Mouse (Mus musculus) gastrocnemius, postnatal 14 days (tissue): ENCODE results near the gene Ifitm10. TPM values are rescaled to one million over a fixed set of nuclear protein-coding genes. Genes with fewer than 3 reads are reported as not detected.
"Not testable (repeated sequence)": the region's sequence is repeated elsewhere in the genome, so short reads cannot be mapped to it uniquely, and the experiment has no call there.

ENCODE experiments used
- DNase-seq: peaks from one replicate; pipeline ENCODE4 v3.0.0; 2021; ENCODE audit warnings: mixed read lengths
- intact Hi-C: fragments of 180-260 bp; cut with DNase I; formaldehyde crosslinking; loops from one replicate; pipeline ENCODE4 v1.15.1; 2025; ENCODE audit warnings: low total_unique reads
- total RNA-seq, 2 experiments: library from RNA; stranded (reverse); gene quantifications; 2 replicates each; pipeline ENCODE4 v1.2.3; 2021

Ifitm10 gene
- total RNA-seq, 2 experiments from 2014 or later = 6.7 to 8.4 TPM

DNA sequence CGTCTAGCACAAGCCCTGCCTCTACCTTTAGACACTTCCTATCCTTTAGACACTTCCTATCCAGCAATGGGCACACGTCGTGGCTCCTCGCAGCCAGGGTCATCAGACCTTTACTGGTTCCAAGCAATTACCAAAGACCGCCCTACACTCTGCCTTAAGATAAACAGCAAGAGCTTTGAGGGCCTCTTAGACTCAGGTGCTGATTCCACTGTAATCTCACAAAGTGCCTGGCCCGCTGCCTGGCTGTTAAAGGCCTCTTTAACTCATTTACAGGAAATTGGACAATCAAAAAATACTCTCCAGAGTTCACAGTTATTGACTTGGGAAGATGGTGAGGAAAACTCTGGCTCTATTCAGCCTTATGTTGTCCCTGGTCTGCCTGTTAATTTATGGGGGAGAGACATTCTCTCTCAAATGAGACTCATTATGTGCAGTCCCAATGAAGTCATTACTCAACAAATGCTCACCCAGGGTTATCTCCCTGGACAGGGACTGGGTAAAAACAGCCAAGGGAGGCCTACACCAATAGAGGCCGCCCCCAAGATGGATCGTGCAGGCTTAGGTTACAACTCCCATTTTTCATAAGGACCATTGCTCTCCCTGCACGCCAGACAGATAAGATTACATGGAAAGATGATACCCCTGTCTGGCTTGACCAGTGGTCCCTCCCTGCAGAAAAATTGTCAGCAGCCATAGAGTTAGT, 87.5 kb downstream of the Ifitm10 start:
- intact Hi-C loops = not testable (repeated sequence)

DNA sequence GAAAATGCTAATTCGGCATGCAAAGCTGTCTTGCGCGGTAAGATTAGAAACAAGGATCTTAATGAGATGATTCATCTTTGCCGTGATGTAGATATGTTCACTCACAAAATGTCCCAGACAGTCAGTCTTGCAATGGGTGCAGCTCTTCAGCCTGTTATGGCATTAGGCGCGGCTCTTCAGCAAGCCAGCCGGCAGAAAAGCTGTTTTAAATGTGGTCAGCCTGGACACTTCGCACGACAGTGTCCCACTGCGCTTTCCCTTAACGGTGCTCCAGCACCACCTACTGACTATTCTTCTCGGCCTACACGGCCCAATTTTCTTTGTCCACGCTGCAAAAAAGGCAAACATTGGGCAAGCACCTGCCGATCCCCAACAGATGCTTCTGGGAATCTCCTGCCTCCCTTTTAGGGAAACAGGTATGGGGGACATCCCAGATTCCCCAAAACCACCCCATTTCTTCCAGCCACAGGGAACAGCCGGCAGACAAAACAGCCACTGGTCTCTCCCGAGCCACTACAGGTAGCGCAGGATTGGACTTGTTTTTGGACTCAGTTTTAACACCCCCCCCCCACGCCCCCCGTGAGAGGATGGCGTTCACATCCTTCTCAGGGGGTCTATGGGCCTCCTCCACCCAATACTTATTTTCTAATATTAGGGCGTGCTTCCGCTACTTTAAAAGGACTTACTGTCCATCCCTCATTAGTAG, 88.3 kb downstream of the Ifitm10 start:
- DNase-seq = peak; percentile 20
- intact Hi-C loops = no loop called here

More for the DNA sequence above, 87.5 kb downstream of the Ifitm10 start:
- DNase-seq = not testable (repeated sequence)

DNA sequence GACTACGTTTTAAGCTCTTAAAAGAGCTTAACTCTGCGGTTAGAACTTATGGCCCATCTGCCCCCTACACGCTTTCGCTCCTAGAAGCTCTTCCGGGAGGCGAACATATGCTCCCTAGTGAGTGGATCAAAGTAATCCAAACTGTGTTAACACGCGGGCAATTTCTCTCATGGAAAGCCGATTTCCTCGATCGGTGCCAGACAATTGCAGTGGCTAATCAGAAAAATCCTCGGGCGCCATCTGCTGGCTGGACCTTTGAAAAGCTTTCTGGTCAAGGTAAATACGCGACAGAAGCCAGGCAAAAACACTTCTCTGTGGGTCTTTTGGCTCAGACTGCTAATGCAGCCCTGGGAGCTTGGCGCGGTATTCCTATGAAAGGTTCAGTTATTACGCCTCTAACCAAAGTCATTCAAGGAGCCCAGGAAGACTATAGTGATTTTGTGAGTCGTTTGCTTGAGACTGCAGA, 88.9 kb downstream of the Ifitm10 start:
- intact Hi-C loops = no loop called here
- peak; percentile 89 for DNase-seq

DNA sequence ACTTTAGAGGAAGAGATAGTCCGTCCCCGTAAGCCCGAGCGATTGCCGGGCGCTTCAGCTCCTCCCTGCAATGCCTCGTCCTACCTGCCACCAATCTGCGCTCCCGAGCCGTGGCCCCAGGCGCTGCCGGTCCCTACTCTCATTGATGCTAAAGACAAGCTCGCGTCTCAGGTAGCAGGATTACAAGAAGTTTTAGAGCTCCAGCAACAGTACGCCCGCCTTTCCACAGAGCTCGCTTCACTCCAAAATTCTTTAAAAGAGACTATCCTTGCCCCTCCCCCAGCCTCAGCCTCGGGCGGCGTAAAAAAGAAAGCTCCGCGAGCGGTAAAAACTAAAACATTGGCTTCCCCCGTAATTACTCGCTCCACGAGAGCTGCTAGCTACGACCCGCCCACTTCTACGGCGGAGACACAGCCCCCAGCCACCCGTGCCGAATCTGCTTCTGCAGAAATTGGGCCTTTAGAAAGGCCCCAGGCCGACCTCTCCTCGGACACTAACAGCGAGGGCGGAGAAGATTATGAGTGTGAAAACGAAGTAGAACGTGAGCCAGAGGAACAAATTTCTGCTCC, 89.4 kb downstream of the Ifitm10 start:
- intact Hi-C loops = no loop called here
- peak; percentile 59 for DNase-seq

DNA sequence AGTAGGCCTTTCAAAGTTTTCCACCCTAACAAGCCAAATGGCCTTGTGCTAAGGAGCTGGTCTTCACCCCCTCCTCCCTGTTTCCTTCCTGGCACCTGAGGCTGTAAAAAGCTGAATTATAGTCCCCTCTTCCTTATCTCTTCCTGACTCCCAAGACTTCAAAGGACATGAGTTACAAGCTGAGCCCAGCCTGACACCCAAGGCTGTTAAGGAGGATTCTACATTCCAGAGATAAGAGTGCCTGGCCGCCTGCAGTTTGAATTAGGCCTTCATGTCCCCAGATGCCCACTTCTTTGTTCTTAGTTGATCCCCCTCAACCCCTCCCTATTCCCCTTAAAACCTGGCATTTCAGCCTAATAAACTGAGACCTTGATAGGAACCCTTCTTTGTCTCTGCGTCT, 90.7 kb downstream of the Ifitm10 start:
- intact Hi-C loops = not testable (repeated sequence)

DNA sequence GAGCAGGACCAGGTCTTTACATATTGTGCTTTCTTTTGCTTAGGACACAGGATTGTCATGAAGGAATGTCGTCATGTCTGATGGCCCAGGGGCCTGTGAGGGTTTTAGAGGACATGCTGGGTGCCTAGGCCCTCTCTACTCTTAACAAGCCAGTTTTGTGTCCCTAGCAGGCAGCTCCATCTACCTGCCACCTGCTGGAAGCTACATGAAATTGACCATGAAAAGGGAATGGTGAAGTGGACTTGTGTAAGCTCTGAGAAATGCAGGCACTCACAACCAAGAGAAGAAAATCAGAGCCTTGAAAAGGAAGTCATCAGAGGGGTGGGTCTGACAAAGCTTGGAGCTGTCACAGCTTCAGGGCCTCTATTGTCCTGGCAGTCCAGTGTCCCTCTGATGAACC, 94.3 kb downstream of the Ifitm10 start:
- DNase-seq, intact Hi-C loops: not testable (repeated sequence)

More for the DNA sequence above, 90.7 kb downstream of the Ifitm10 start:
- not testable (repeated sequence) for DNase-seq

DNA sequence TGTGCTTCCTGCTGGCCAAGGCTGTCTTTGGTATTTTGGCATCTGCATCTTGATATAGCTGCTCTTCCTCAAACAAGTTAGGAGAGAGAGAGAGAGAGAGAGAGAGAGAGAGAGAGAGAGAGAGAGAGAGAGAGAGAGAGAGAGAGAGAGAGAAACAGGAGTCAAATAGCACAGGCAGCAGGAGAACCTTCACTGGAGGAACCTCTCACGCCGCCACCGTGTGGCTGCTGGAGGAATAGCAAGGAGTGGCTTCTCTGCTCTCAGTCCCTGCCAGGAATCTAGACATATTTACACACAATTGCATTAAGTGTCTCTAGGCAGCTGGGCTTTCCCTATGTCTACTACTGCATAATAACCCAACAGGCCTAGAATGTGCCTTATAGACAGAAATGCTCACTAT, 95.4 kb downstream of the Ifitm10 start:
- intact Hi-C loops = not testable (repeated sequence)
- peak; percentile 65 for DNase-seq

Other genes starting within 250 kb of the Ifitm10 start
- gene Gm39115, start 237.7 kb downstream of the Ifitm10 start, total RNA-seq = not detected
- gene Gm45337, start 229.1 kb downstream of the Ifitm10 start, total RNA-seq = not detected
- not detected for gene Gm29735, start 216.6 kb downstream of the Ifitm10 start, total RNA-seq
- not detected for gene Gm4553, start 208.0 kb downstream of the Ifitm10 start, total RNA-seq
- gene Krtap5-2, start 197.7 kb downstream of the Ifitm10 start, total RNA-seq = not detected
- gene Gm10153, start 183.4 kb downstream of the Ifitm10 start, total RNA-seq = not detected
- gene Krtap5-3, start 172.4 kb downstream of the Ifitm10 start, total RNA-seq = not detected
- gene Gm7579, start 161.9 kb downstream of the Ifitm10 start, total RNA-seq = not detected
- gene Krtap5-5, start 143.8 kb downstream of the Ifitm10 start, total RNA-seq = not detected
- not detected for gene Gm40460, start 132.7 kb downstream of the Ifitm10 start, total RNA-seq
- not detected for gene Gm2431, start 115.4 kb downstream of the Ifitm10 start, total RNA-seq
- gene Gm4559, start 99.4 kb downstream of the Ifitm10 start, total RNA-seq = not detected
- gene Krtap5-1, start 76.6 kb downstream of the Ifitm10 start, total RNA-seq = not detected
- not detected for gene Krtap5-4, start 70.2 kb downstream of the Ifitm10 start, total RNA-seq
- gene Gm49369, start 8.9 kb upstream of the Ifitm10 start, total RNA-seq = 1 to 10 TPM; 1.0 to 4.1 TPM
- 100 to 1,000 TPM; 268 to 284 TPM for gene Ctsd, start 14.3 kb upstream of the Ifitm10 start, total RNA-seq
- not detected for gene Syt8, start 61.1 kb upstream of the Ifitm10 start, total RNA-seq
- over 10,000 TPM; 14,029 to 14,677 TPM for gene Tnni2, start 68.1 kb upstream of the Ifitm10 start, total RNA-seq
- gene Lsp1, start 87.1 kb upstream of the Ifitm10 start, total RNA-seq = 10 to 100 TPM; 22.2 to 35.0 TPM
- gene Tnnt3, start 125.1 kb upstream of the Ifitm10 start, total RNA-seq = over 10,000 TPM; 22,199 to 23,470 TPM
- 1 to 10 TPM; 5.0 to 5.2 TPM for gene Mrpl23, start 158.9 kb upstream of the Ifitm10 start, total RNA-seq